Mouse (Mus musculus) heart, embryonic 16.5 days (tissue): ENCODE measurements at regions not wholly inside any gene's neighbourhood (a gene's known extent, or its start where the extent isn't known, plus 50 kb on each side); places are given as distances from the start of the nearest gene placed in this dataset.
A peak's percentile ranks its signal among the peaks of the same experiment; 100 is the strongest.

ENCODE experiments used
- ATAC-seq: fragments of 200-750 bp; cut with Nextera tagmentation; replicated peaks from 2 replicates; pipeline ENCODE4 v1.8.0; 2017; ENCODE audit warnings: moderate number of reproducible peaks; ENCODE audit not compliant: insufficient read depth, low FRiP score; ENCODE audit errors: extremely low read depth
- H3K27ac ChIP-seq: fragments of 300-500 bp; sonication (generic); 2 replicates; pipeline ENCODE4 v1.5.1; 2014; ENCODE audit warnings: mild to moderate bottlenecking, low read length, control low read depth, moderate library complexity
- H3K27me3 ChIP-seq: fragments of 300-500 bp; sonication (generic); 2 replicates; pipeline ENCODE4 v1.6.1; 2014; ENCODE audit warnings: low read length, mixed read lengths; ENCODE audit not compliant: control insufficient read depth, insufficient read depth
- H3K36me3 ChIP-seq: fragments of 300-500 bp; sonication (generic); 2 replicates; pipeline ENCODE4 v1.6.1; 2014; ENCODE audit not compliant: control insufficient read depth, insufficient read depth
- H3K4me1 ChIP-seq: fragments of 300-500 bp; sonication (generic); 2 replicates; pipeline ENCODE4 v1.6.1; 2014; ENCODE audit warnings: low read length, mixed read lengths; ENCODE audit not compliant: control insufficient read depth, insufficient read depth
- H3K4me2 ChIP-seq: fragments of 300-500 bp; sonication (generic); 2 replicates; pipeline ENCODE4 v1.6.1; 2014; ENCODE audit warnings: low read depth, mild to moderate bottlenecking, control low read depth, low read length
- H3K4me3 ChIP-seq: fragments of 300-500 bp; sonication (generic); 2 replicates; pipeline ENCODE4 v1.5.1; 2014; ENCODE audit warnings: mild to moderate bottlenecking, control low read depth, low read length
- H3K9ac ChIP-seq: fragments of 300-500 bp; sonication (generic); 2 replicates; pipeline ENCODE4 v1.6.1; 2014; ENCODE audit warnings: low read length, control low read depth
- H3K9me3 ChIP-seq: fragments of 300-500 bp; sonication (generic); replicated peaks from 2 replicates; pipeline ENCODE4 v1.6.1; 2016; ENCODE audit warnings: low read length; ENCODE audit not compliant: control insufficient read depth
- WGBS: fragments of 180-500 bp; shearing (Covaris S2); extraction: QIAGEN DNeasy Blood & Tissue Kit; methylation state at CpG from one replicate; pipeline ENCODE4 v1.1.7; 2014; 5-methylcytosine and 5-hydroxymethylcytosine counted together

DNA sequence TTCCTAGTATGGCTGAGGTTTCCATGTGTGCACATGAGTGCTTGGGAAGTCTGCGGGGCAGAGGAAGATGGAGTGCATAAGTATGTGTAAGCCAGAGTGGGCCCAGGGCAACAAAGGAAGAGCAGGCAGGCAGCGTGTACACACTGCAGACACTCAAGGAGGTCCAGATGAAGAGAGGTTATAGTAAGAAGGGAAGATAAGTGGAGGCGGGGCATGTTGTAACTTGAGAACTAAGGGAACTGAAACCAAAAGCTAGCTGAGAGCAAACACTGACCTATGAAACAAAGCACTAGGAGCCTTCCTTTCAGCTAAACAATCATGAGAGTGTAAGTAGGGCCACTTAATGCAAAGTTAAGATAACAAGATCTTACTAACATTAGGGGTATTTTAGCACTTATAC, 249.3 kb upstream of the Thrb start:
- Histone ChIP-seq H3K4me3 (no peak overlapping the region), H3K27ac (no peak overlapping the region), H3K4me2 (no peak overlapping the region), H3K27me3 (no peaks in the 10 kb centered on the region), H3K36me3 (no peaks in the 10 kb centered on the region), H3K9ac (no peak overlapping the region), H3K9me3 (no peaks in the 10 kb centered on the region), H3K4me1 (peaks cover 2% of the 10 kb centered on the region; the same call in 1 of the 2 replicates)
- no peak for ATAC-seq
- WGBS = 30% methylated on average over 3 of the region's 3 CpGs

DNA sequence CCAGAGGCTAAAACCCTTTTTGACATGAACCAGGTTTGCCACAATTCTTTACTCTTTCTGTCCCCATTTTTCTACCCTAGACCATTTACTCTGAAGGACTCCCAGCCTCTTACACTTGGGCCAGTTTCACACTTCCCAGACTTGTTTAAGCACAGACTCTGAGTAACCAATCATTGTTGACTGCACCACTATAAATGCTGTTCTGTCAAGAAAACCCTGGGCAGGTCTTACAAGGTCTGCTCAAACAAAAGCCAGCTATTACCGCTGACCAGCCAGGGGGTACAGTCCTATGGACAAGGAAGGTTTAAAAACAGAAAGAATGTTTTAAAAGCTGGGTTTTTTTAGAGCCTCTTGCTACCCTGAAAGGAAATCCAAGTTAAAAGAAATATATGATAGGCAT, 248.8 kb upstream of the Thrb start:
- no peaks in the 10 kb centered on the region for H3K36me3 ChIP-seq
- H3K27me3 ChIP-seq = no peaks in the 10 kb centered on the region
- H3K9ac ChIP-seq = no peak overlapping the region
- 66% methylated on average over 1 of the region's 1 CpGs for WGBS
- H3K4me1 ChIP-seq = peaks cover 2% of the 10 kb centered on the region; the same call in 1 of the 2 replicates
- peak overlapping the region; percentile 30; the same call in 1 of the 2 replicates for H3K27ac ChIP-seq
- no peak for ATAC-seq
- no peak overlapping the region for H3K4me2 ChIP-seq
- no peak overlapping the region for H3K4me3 ChIP-seq
- no peaks in the 10 kb centered on the region for H3K9me3 ChIP-seq

DNA sequence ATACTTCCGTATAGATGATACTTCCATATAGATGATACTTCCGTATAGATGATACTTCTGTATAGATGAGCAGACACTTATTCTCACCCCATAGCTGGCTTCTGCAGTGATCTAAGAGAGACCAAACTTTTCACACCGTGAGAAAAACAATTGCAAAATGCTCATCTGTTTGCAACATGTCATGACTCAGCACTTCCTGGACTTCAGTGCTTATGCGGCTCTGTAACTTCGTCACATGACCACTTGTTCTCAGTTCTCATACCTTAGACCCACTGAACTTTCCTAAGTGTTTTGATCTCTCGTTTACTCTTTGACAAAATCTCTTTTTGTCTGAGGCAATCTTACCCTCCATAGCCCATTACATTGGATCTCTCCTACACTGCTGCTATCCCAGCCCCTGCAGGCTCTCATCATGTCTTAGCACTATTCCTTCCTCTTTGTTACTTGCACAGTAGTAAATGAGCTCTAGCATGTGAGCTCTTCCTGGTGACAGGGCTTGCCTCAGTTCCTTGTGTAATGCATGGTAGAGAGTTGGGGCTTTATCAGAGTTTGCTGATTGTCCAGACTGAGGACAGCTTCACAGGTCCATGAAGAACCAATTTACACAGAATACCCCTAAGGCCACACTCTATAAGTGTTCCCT, 245.7 kb upstream of the Thrb start:
- no peak overlapping the region for H3K4me3 ChIP-seq
- H3K36me3 ChIP-seq = no peaks in the 10 kb centered on the region
- H3K27ac ChIP-seq = no peak overlapping the region
- no peaks in the 10 kb centered on the region for H3K4me1 ChIP-seq
- WGBS = 75% methylated on average over 6 of the region's 6 CpGs
- no peak overlapping the region for H3K9ac ChIP-seq
- ATAC-seq = no peak
- H3K9me3 ChIP-seq = no peaks in the 10 kb centered on the region
- H3K4me2 ChIP-seq = no peak overlapping the region
- H3K27me3 ChIP-seq = no peaks in the 10 kb centered on the region

DNA sequence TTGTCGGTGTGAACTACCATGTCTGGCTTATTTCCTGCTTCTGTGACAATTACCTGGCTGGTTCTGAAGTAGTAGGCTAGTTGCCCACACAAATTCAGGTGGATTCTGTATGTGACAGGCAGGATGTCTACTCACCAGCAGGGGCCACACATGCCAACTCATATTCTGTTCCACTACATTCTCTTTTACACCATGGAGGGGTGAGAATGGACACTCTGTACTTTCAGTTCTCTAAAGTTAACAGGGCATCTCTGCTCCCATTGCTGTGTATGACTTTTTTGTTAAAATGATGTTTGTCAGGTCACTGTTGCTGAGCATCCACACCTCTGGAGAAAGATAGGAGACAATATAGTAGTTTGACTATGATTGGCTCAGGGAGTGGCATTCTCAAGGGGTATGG, 232.3 kb upstream of the Thrb start:
- Histone ChIP-seq H3K9ac (no peak overlapping the region), H3K27me3 (no peaks in the 10 kb centered on the region), H3K36me3 (no peaks in the 10 kb centered on the region), H3K4me3 (no peak overlapping the region), H3K4me1 (no peaks in the 10 kb centered on the region), H3K27ac (no peak overlapping the region), H3K9me3 (no peaks in the 10 kb centered on the region), H3K4me2 (no peak overlapping the region)
- ATAC-seq = no peak
- WGBS = 63% methylated on average over 1 of the region's 1 CpGs

DNA sequence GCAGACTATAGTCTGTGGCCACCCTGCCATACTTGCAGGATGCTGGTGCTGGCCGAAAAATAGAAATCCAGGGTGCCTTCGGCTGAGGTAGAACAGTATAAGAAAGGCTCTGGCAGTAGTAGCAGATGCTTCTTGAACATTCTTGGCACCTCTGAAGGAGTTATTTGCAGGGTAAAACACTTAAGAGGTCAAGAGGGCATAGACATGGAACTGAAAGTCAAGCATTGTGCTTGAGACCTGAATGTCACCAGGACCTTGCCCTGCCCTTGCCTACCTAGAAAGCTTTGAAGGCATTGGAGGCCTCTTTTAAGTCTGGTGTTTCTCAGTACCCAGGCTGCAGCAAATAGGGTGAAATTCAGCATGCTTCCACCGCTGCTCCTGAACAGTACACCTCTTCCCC, 230.9 kb upstream of the Thrb start:
- H3K9me3 ChIP-seq = no peaks in the 10 kb centered on the region
- H3K9ac ChIP-seq = no peak overlapping the region
- 69% methylated on average over 3 of the region's 3 CpGs for WGBS
- no peak overlapping the region for H3K27ac ChIP-seq
- no peaks in the 10 kb centered on the region for H3K4me1 ChIP-seq
- H3K36me3 ChIP-seq = no peaks in the 10 kb centered on the region
- no peak overlapping the region for H3K4me3 ChIP-seq
- H3K4me2 ChIP-seq = no peak overlapping the region
- no peaks in the 10 kb centered on the region for H3K27me3 ChIP-seq
- ATAC-seq = no peak

DNA sequence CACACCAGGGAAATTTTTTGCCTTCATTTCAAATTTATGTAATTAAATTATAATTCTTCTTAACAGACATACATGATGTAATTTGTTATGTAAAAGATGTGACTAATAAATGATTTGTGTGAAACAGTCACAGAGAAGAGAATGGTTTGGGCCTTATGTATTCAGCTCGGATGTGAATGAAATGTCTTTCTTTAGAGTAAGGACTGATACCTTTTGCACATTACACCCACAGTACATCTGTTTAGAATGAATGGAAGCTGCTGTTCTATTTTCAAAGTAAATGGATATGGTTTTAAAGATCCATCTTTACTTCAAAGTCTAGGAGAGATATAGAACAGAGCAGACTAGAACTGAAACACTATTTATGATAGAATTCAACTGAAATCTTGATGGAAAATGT, 226.7 kb upstream of the Thrb start:
- Histone ChIP-seq H3K9ac (no peak overlapping the region), H3K27me3 (no peaks in the 10 kb centered on the region), H3K27ac (no peak overlapping the region), H3K9me3 (no peaks in the 10 kb centered on the region), H3K36me3 (no peaks in the 10 kb centered on the region), H3K4me1 (no peaks in the 10 kb centered on the region), H3K4me2 (no peak overlapping the region), H3K4me3 (no peak overlapping the region)
- no peak for ATAC-seq
- 72% methylated on average over 1 of the region's 1 CpGs for WGBS

DNA sequence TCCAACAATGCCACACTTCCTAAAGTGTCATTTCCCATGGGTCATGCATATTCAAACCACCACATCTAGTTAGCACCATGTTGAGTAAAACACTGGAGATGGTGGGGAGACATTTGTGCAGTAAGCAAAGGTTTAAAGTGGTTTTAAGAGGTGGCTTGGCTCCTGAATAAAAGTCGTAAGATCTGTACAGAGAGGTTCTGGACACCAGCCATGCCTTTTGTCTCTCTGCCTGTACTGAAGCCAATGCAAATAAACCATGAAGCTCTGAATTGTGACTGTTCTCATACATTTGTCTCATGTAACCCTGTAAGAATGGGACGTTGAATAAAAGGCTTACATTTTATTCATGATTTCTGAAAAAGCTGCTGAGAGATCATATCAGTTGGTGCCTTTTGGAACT, 202.1 kb upstream of the Thrb start:
- H3K4me3 ChIP-seq = no peak overlapping the region
- no peak overlapping the region for H3K9ac ChIP-seq
- H3K36me3 ChIP-seq = no peaks in the 10 kb centered on the region
- H3K4me2 ChIP-seq = no peak overlapping the region
- no peaks in the 10 kb centered on the region for H3K27me3 ChIP-seq
- no peaks in the 10 kb centered on the region for H3K9me3 ChIP-seq
- 58% methylated on average over 2 of the region's 2 CpGs for WGBS
- H3K27ac ChIP-seq = no peak overlapping the region
- no peaks in the 10 kb centered on the region for H3K4me1 ChIP-seq
- ATAC-seq = no peak

DNA sequence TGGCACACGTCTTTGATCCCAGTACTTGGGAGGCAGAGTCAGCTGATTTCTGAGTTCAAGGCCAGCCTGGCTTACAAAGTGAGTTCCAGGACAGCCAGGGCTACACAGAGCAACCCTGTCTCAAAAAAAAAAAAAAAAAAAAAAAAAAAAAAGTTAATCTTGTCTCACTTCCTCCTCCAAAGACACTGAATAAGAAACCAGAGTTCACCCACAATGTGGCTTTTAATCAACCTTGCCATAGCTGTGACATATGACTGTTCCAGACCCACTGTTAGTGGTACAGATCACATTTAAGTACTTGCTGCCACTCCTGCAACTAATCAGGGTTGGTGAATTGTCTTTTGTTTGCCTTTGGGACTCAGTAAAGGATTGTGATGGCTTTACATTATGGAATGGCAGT, 181.1 kb upstream of the Thrb start:
- H3K9me3 ChIP-seq = no peaks in the 10 kb centered on the region
- H3K9ac ChIP-seq = no peak overlapping the region
- no peaks in the 10 kb centered on the region for H3K4me1 ChIP-seq
- H3K4me3 ChIP-seq = no peak overlapping the region
- no peaks in the 10 kb centered on the region for H3K36me3 ChIP-seq
- no peak overlapping the region for H3K4me2 ChIP-seq
- WGBS = 76% methylated on average over 1 of the region's 1 CpGs
- no peaks in the 10 kb centered on the region for H3K27me3 ChIP-seq
- no peak for ATAC-seq
- H3K27ac ChIP-seq = no peak overlapping the region

DNA sequence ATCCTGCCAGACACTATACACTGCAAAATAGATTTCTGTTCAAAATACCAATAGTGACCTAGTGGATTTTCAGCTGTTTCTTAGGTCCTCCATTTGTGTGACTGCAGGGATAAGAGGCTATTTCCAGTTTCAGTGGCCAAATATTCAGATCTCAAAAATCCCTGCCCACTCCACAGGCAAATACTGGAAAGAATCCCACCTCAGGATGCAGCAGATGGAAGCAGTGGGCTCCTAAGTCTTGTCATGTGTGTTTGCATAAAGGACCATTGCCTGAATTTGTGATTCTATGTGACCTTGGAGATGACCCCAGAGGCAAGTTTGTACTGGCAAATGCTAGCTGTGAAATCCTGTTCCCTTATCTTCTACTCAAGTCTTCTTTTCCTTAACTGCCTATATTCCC, 175.2 kb upstream of the Thrb start:
- H3K9me3 ChIP-seq = no peaks in the 10 kb centered on the region
- H3K27me3 ChIP-seq = no peaks in the 10 kb centered on the region
- H3K4me3 ChIP-seq = no peak overlapping the region
- no peaks in the 10 kb centered on the region for H3K36me3 ChIP-seq
- no peaks in the 10 kb centered on the region for H3K4me1 ChIP-seq
- H3K27ac ChIP-seq = no peak overlapping the region
- ATAC-seq = no peak
- H3K9ac ChIP-seq = no peak overlapping the region
- no peak overlapping the region for H3K4me2 ChIP-seq
